Mouse (Mus musculus) G1E (cell line): ENCODE data around the gene Lrrc29.

ENCODE experiments used
- CTCF ChIP-seq: IDR thresholded peaks from 2 replicates; pipeline ENCODE4 v1.5.1; 2012; ENCODE audit warnings: low read depth, low read length, inconsistent platforms, mixed read lengths
- TAL1 ChIP-seq: conservative IDR thresholded peaks from 2 replicates; pipeline ENCODE4 v1.6.1; 2012; ENCODE audit warnings: low read depth, low read length, inconsistent platforms, mixed read lengths

- TF ChIP-seq TAL1, result no peak
- TF ChIP-seq CTCF, result no peak
Measured at GRCm38 (mm10) chr8:105339886-105340635, 14.0 kb upstream of the Lrrc29 start.
